Mouse (Mus musculus) brown adipose tissue, adult 24 weeks (tissue): Measurements from ENCODE around the gene Fam76b. TPM values are rescaled to one million over a fixed set of nuclear protein-coding genes. Genes with fewer than 3 reads are reported as not detected.
A peak's percentile ranks its signal among the peaks of the same experiment; 100 is the strongest.
"Not testable (repeated sequence)": the region's sequence is repeated elsewhere in the genome, so short reads cannot be mapped to it uniquely, and the experiment has no call there.

Source experiments
- H3K27ac ChIP-seq: fragments of 200-500 bp; replicated peaks from 2 replicates; pipeline ENCODE4 v1.5.1; 2012; ENCODE audit warnings: low read depth, mild to moderate bottlenecking, low read length
- H3K4me1 ChIP-seq: fragments of 200-500 bp; 2 replicates; pipeline ENCODE4 v1.6.1; 2012; ENCODE audit warnings: low read length, mixed read lengths; ENCODE audit not compliant: control insufficient read depth, insufficient read depth, insufficient read length
- H3K4me3 ChIP-seq: fragments of 200-500 bp; 2 replicates; pipeline ENCODE4 v1.5.1; 2012; ENCODE audit warnings: low read depth, mild to moderate bottlenecking, low read length, moderate library complexity; ENCODE audit not compliant: insufficient read depth
- polyA plus RNA-seq: library from polyadenylated mRNA; stranded (reverse); fragments of >200 nt; gene quantifications from 2 replicates; pipeline ENCODE4 v1.2.4, GENCODE M21; 2012; ENCODE audit not compliant: missing spikeins, insufficient read depth, insufficient read length

Fam76b gene
- polyA plus RNA-seq = 5.1 and 6.8 TPM in 2 replicates

- H3K27ac ChIP-seq = peak within 1 kb of the TSS; percentile 66
- peak within 1 kb of the TSS; percentile 88 for H3K4me3 ChIP-seq
- H3K4me1 ChIP-seq = no peaks in the 10 kb centered on the region
Observed at GRCm38 (mm10) chr9:13827406-13828086, at the start of gene Fam76b. Gene Fam76b (plus strand): TSS chr9:13827716.

GRCm38 (mm10) chr9:13781985-13782384 is 45.5 kb upstream of the Fam76b start:
- no peak overlapping the region for H3K27ac ChIP-seq
- H3K4me3 ChIP-seq = no peak overlapping the region
- H3K4me1 ChIP-seq = no peaks in the 10 kb centered on the region

GRCm38 (mm10) chr9:13790864-13791263 is 36.7 kb upstream of the Fam76b start:
- H3K4me1 ChIP-seq, H3K4me3 ChIP-seq, H3K27ac ChIP-seq: not testable (repeated sequence)

GRCm38 (mm10) chr9:13794302-13794701 is 33.2 kb upstream of the Fam76b start:
- no peak overlapping the region for H3K4me3 ChIP-seq
- no peak overlapping the region for H3K27ac ChIP-seq
- H3K4me1 ChIP-seq = no peaks in the 10 kb centered on the region

- no peak overlapping the region for H3K27ac ChIP-seq
- no peaks in the 10 kb centered on the region for H3K4me1 ChIP-seq
- no peak overlapping the region for H3K4me3 ChIP-seq
Observed at GRCm38 (mm10) chr9:13794756-13795155, 32.8 kb upstream of the Fam76b start.

- Histone ChIP-seq H3K4me1 (no peaks in the 10 kb centered on the region), H3K4me3 (no peak overlapping the region), H3K27ac (no peak overlapping the region)
Observed at GRCm38 (mm10) chr9:13804480-13804879, 23.0 kb upstream of the Fam76b start.

- H3K27ac ChIP-seq = no peak overlapping the region
- no peak overlapping the region for H3K4me3 ChIP-seq
Observed at GRCm38 (mm10) chr9:13806854-13807253, 20.7 kb upstream of the Fam76b start.

GRCm38 (mm10) chr9:13807657-13808056 is 19.9 kb upstream of the Fam76b start:
- H3K4me1 ChIP-seq = no peaks in the 10 kb centered on the region
- H3K27ac ChIP-seq = no peak overlapping the region
- no peak overlapping the region for H3K4me3 ChIP-seq

More at GRCm38 (mm10) chr9:13806854-13807253, 20.7 kb upstream of the Fam76b start:
- H3K4me1 ChIP-seq = no peaks in the 10 kb centered on the region

- Histone ChIP-seq H3K4me3 (no peak overlapping the region), H3K27ac (no peak overlapping the region), H3K4me1 (no peaks in the 10 kb centered on the region)
Observed at GRCm38 (mm10) chr9:13809937-13810336, 17.6 kb upstream of the Fam76b start.

GRCm38 (mm10) chr9:13818369-13818768 is 9.1 kb upstream of the Fam76b start:
- Histone ChIP-seq H3K27ac (no peak overlapping the region), H3K4me1 (no peaks in the 10 kb centered on the region), H3K4me3 (no peak overlapping the region)

GRCm38 (mm10) chr9:13820774-13821173 is 6.7 kb upstream of the Fam76b start:
- Histone ChIP-seq H3K27ac (no peak overlapping the region), H3K4me1 (no peaks in the 10 kb centered on the region), H3K4me3 (no peak overlapping the region)

- no peaks in the 10 kb centered on the region for H3K4me1 ChIP-seq
- H3K4me3 ChIP-seq = peak overlapping the region; percentile 71
- H3K27ac ChIP-seq = no peak overlapping the region
Observed at GRCm38 (mm10) chr9:13825896-13826295, 1.6 kb upstream of the Fam76b start.

- Histone ChIP-seq H3K4me3 (peak overlapping the region; percentile 71), H3K4me1 (no peaks in the 10 kb centered on the region), H3K27ac (peak overlapping the region; percentile 61)
Observed at GRCm38 (mm10) chr9:13826391-13826805, 1.1 kb upstream of the Fam76b start.

- H3K27ac ChIP-seq = peak within 1 kb of the TSS; percentile 66
- peak within 1 kb of the TSS; percentile 88 for H3K4me3 ChIP-seq
- H3K4me1 ChIP-seq = no peaks in the 10 kb centered on the region
Observed at GRCm38 (mm10) chr9:13826832-13827405, 597 bp upstream of the Fam76b start, which contains the start of gene Cep57. Gene Cep57 (minus strand): TSS chr9:13827107.

GRCm38 (mm10) chr9:13828087-13828441 is 548 bp downstream of the Fam76b start:
- Histone ChIP-seq H3K4me1 (no peaks in the 10 kb centered on the region), H3K27ac (peak overlapping the region; percentile 66), H3K4me3 (peak overlapping the region; percentile 88)

GRCm38 (mm10) chr9:13835256-13835655 is 7.7 kb downstream of the Fam76b start:
- H3K4me1 ChIP-seq = no peaks in the 10 kb centered on the region
- H3K4me3 ChIP-seq = no peak overlapping the region
- H3K27ac ChIP-seq = no peak overlapping the region
